Mouse (Mus musculus): ENCODE measurements around the gene Mrpl40. TPM values are rescaled to one million over a fixed set of nuclear protein-coding genes. Genes with fewer than 3 reads are reported as not detected.
"Not testable (repeated sequence)": the region's sequence is repeated elsewhere in the genome, so short reads cannot be mapped to it uniquely, and the experiment has no call there.

Mrpl40 gene
- polyA plus RNA-seq, 1 experiment from 2014 or later = 97.9 TPM

DNA sequence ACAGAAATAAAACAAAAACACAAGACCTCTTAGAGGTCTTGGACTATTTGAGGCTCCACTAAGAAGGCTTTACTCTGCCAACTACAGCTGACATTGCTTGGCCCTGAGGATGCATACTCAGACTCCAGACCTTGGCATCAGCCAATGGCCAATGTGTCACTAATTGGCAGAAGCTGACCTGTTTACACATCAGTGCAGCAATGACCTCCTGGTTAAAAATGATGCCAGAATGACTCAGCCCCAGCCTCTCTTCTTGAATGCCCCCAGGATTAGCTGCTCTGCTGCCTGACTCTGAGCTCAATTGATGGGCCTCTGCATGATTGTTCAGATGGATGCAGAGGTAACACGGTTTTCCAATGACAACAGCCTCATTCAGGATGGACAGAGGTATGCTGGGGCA is 16.5 kb downstream of the Mrpl40 start:
- H3K27ac ChIP-seq = no peak overlapping the region
- H3K9me3 ChIP-seq = no peaks in the 10 kb centered on the region
- no peak for ATAC-seq
- H3K4me2 ChIP-seq (replicated peaks) = no peak overlapping the region
- no peak overlapping the region for H3K9ac ChIP-seq
- 71% methylated on average over 1 of the region's 1 CpGs for WGBS
- no peaks in the 10 kb centered on the region for H3K4me1 ChIP-seq (replicated peaks)
- no peak overlapping the region for H3K4me3 ChIP-seq (replicated peaks)
- no peaks in the 10 kb centered on the region for H3K27me3 ChIP-seq (replicated peaks)
- no peaks in the 10 kb centered on the region for H3K36me3 ChIP-seq

DNA sequence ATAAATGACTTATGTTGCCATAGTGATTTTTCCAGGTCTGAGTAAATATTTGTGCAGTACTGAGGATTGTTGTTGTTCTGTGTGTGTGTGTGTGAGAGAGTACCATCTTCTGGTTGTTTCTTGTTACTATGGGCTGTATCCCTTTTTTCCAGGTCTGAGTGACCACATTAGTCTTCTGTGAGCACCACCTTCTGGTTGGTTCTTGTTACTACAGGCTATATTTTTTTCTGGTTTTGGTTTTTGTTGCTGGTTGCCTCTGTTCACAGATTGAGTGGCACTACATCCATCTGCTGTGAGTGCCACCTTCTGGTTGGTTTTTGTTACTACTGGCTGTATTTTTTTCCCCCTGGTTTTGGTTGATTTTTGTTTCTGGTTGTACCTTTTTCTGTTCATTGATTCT is 18.1 kb downstream of the Mrpl40 start:
- ATAC-seq = no peak
- Histone ChIP-seq H3K4me3 (replicated peaks) (no peak overlapping the region), H3K27ac (no peak overlapping the region), H3K4me1 (replicated peaks) (no peaks in the 10 kb centered on the region), H3K9ac (no peak overlapping the region), H3K4me2 (replicated peaks) (no peak overlapping the region), H3K27me3 (replicated peaks) (no peaks in the 10 kb centered on the region), H3K36me3 (no peaks in the 10 kb centered on the region), H3K9me3 (no peaks in the 10 kb centered on the region)

DNA sequence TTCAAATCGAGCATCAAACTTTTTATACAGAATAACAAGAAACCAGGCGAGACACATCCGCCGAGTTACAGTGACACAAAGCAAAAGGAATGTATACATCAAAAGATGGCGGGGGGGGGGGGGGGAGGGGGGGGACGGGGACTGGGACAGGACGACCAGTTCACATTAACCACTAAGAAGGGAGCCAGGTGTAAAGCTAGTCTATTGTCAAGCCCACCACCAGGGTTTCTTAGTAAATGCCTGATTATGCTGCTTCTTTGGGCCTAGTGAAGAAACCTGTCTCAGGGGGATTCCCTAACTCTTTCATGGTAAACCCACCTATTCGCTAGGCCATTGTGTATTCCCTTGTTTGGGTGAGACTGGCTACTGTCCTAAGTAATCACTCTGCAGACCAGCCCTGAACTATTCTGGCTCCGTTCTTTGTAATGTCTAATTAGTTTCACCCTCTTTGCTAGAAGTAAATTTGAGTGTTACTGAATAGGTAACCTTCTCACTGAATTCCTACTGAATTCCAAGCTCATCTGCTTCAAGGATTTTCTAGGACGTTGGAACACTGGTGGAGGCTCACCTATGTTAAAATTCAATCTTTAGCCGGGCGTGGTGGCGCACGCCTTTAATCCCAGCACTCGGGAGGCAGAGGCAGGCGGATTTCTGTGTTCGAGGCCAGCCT is 27.0 kb downstream of the Mrpl40 start:
- ATAC-seq; H3K27me3 ChIP-seq (replicated peaks); H3K9ac ChIP-seq; H3K4me3 ChIP-seq (replicated peaks); H3K36me3 ChIP-seq; H3K4me1 ChIP-seq (replicated peaks); H3K27ac ChIP-seq; H3K4me2 ChIP-seq (replicated peaks); H3K9me3 ChIP-seq: not testable (repeated sequence)
- WGBS = 87% methylated on average over 16 of the region's 17 CpGs

DNA sequence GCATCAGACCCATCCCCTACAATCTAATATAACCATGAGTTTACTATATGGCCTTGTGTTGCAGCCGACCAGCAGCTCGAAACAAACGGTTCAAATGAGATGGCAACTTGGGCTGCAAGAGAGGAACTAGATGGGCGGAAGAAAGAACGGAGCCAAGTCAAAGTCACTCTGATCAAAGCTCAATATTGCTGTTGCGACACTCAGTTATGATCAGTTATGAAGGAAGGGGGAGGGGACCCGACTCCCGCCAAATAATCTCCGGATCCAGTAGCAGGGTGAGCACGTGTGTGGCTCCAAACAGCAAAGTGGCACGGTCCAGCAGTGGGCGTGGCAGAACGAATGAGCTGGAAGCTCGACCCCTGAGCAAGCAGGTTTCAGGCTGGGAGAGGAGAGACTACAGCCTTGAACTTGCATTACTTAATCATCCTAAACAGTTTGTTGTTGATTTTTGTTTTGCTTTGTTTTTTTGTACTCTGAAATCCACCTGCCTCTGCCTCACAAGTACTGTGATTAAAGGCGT is 30.3 kb downstream of the Mrpl40 start:
- 87% methylated on average over 15 of the region's 15 CpGs for WGBS
- no peaks in the 10 kb centered on the region for H3K4me1 ChIP-seq (replicated peaks)
- H3K27ac ChIP-seq = no peak overlapping the region
- H3K4me3 ChIP-seq (replicated peaks) = no peak overlapping the region
- no peak overlapping the region for H3K9ac ChIP-seq
- no peak overlapping the region for H3K4me2 ChIP-seq (replicated peaks)
- ATAC-seq = no peak
- no peaks in the 10 kb centered on the region for H3K27me3 ChIP-seq (replicated peaks)
- no peaks in the 10 kb centered on the region for H3K36me3 ChIP-seq
- H3K9me3 ChIP-seq = no peaks in the 10 kb centered on the region

DNA sequence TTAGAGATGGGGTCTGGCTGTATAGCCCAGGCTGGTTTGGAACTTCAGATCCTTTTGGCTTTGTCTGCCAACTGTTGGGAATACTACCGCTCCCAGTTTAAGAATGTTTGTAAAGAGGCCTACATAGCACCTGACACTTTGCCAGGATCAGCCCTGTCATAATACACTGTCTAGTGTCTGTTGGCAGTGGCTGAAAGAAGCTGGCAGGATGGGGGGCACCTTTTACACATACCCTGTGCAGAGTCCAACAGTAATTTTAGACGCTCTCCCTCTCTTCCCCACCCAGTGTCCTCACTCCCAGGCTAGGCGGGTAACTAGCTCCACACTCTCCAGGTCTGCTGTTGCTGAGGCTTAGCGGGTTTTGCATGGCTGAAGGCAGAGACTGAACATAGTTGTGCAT is 38.3 kb downstream of the Mrpl40 start:
- Histone ChIP-seq H3K9ac (no peak overlapping the region), H3K9me3 (no peaks in the 10 kb centered on the region)
- WGBS = 92% methylated on average over 4 of the region's 4 CpGs

DNA sequence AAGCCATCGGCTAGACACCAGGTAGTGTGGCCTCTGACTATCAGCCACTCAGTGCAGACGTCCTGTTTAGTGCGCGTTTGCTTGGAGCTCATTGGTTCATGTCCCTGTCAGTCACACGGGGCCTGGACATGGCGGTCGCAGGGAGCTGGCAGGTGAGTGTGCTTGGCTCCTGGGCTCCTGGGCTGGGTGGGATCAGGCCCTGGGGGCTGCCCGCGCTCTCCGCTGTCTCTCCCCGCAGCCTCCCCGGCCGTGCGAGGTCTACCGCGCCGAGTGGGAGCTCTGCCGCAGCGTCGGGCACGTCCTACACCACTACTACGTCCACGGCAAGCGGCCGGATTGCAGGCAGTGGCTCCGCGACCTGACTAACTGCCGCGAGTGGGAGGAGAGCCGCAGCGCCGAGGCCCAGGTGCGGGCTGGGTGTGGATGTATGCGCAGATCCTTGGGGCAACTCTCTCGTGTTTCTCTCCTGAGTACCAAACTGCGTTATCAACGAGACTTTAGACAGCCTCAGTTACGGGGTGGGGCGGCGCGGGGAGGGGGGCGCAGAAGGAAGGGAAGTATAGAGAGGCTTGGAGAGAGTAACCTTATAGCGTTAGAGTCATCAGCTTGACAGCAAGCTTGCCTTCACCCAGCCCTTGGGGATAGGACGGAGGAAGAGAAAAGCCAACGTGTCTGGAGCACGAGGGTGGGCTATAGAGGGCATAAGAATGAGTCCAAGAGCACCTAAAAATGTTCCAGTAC is 40.0 kb downstream of the Mrpl40 start, which contains the start of the genes 2510002D24Rik and Gm28539:
2510002D24Rik (plus strand) TSS at position 111 of the 741 bp plus-strand sequence.
Gm28539 (plus strand) TSS at position 117 of the 741 bp plus-strand sequence.
- peak; percentile 99 for ATAC-seq
- 1% methylated on average over 46 of the region's 46 CpGs for WGBS
- Histone ChIP-seq H3K9me3 (no peaks in the 10 kb centered on the region), H3K9ac (peak within 1 kb of the TSS; percentile 91), H3K36me3 (peaks cover 7% of the 10 kb centered on the region; the same call in 1 of the 2 replicates), H3K27me3 (replicated peaks) (no peaks in the 10 kb centered on the region), H3K4me3 (replicated peaks) (peak within 1 kb of the TSS; percentile 92), H3K4me1 (replicated peaks) (no peaks in the 10 kb centered on the region), H3K4me2 (replicated peaks) (peak within 1 kb of the TSS; percentile 75), H3K27ac (peak within 1 kb of the TSS; percentile 79)

More for the DNA sequence above, 38.3 kb downstream of the Mrpl40 start:
- ATAC-seq = no peak
- Histone ChIP-seq H3K4me3 (replicated peaks) (no peak overlapping the region), H3K4me2 (replicated peaks) (no peak overlapping the region), H3K27me3 (replicated peaks) (no peaks in the 10 kb centered on the region), H3K36me3 (peaks cover 4% of the 10 kb centered on the region; the same call in 1 of the 2 replicates), H3K27ac (no peak overlapping the region), H3K4me1 (replicated peaks) (no peaks in the 10 kb centered on the region)

DNA sequence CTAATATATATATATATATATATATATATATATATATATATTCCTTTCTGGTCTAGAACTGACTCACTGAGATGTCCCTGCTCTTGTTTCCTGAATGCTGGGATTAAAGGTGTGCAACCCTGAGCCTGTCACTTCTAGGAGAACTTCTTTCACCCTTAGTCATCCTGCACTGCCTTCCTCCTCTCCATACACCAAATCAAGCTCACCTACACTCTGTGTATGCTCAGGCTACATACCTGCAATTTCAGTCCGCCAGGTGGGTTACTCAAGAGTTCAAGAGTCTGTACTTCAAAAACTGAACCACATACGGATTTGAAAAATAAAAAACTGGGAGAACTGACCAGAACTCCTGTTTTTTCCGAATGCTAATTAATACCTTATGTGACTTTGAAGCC is 40.6 kb downstream of the Mrpl40 start:
- H3K9ac ChIP-seq = no peak overlapping the region

DNA sequence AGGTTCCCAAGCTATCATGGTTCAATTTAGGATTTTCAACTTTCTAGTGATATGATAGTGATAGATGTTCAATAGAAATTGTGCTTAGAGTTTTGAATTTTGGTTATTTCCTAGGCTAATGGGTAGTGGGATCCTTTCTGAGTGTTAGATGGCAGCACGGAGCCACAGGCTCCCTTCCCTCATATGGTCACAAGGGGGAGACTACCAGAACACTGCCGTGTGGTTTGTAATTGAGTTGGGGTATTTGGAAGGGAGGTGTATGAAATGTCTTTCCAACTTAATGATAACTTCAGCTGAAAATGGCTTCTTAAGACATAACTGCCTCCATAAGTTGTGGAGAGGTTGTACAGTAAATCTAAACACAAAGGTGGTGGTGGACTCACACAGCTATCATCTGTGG is 43.2 kb downstream of the Mrpl40 start:
- Histone ChIP-seq H3K4me1 (replicated peaks) (no peaks in the 10 kb centered on the region), H3K4me2 (replicated peaks) (no peak overlapping the region), H3K9me3 (no peaks in the 10 kb centered on the region), H3K36me3 (peaks cover 18% of the 10 kb centered on the region), H3K4me3 (replicated peaks) (no peak overlapping the region), H3K27me3 (replicated peaks) (no peaks in the 10 kb centered on the region), H3K9ac (no peak overlapping the region), H3K27ac (no peak overlapping the region)
- no peak for ATAC-seq
- WGBS = 67% methylated on average over 2 of the region's 2 CpGs

More for the DNA sequence above, 40.6 kb downstream of the Mrpl40 start:
- H3K27ac ChIP-seq = peak overlapping the region; percentile 79; the same call in 1 of the 2 replicates
- H3K36me3 ChIP-seq = peaks cover 9% of the 10 kb centered on the region
- WGBS = 25% methylated on average over 3 of the region's 3 CpGs
- no peaks in the 10 kb centered on the region for H3K9me3 ChIP-seq
- H3K4me2 ChIP-seq (replicated peaks) = peak overlapping the region; percentile 75
- no peaks in the 10 kb centered on the region for H3K4me1 ChIP-seq (replicated peaks)
- peak overlapping the region; percentile 92 for H3K4me3 ChIP-seq (replicated peaks)
- peak; percentile 63 for ATAC-seq
- no peaks in the 10 kb centered on the region for H3K27me3 ChIP-seq (replicated peaks)

DNA sequence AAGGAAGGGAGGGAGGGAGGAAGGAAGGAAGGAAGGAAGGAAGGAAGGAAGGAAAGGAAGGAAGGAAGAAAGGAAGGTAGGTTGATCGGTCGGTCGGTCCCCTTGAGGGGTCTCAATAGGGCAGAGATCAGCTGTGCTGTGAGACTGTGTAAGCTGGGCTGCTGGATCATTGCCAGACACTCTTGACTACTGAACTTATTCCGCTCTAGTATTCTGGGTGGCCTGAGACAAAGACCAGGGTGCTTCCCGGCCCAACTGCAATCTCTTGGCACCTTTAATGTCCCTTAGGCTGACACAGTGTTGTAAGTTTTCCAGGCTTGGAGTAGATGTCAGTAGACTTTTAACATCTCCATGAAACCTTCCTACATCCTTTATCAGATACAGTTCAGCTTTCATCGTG is 47.6 kb downstream of the Mrpl40 start:
- H3K9me3 ChIP-seq = no peaks in the 10 kb centered on the region
- H3K27ac ChIP-seq = no peak overlapping the region
- H3K9ac ChIP-seq = no peak overlapping the region
- no peak for ATAC-seq
- H3K4me3 ChIP-seq (replicated peaks) = no peak overlapping the region
- no peaks in the 10 kb centered on the region for H3K27me3 ChIP-seq (replicated peaks)
- WGBS = 89% methylated on average over 6 of the region's 6 CpGs
- H3K4me2 ChIP-seq (replicated peaks) = no peak overlapping the region
- peaks cover 49% of the 10 kb centered on the region for H3K36me3 ChIP-seq
- no peaks in the 10 kb centered on the region for H3K4me1 ChIP-seq (replicated peaks)

DNA sequence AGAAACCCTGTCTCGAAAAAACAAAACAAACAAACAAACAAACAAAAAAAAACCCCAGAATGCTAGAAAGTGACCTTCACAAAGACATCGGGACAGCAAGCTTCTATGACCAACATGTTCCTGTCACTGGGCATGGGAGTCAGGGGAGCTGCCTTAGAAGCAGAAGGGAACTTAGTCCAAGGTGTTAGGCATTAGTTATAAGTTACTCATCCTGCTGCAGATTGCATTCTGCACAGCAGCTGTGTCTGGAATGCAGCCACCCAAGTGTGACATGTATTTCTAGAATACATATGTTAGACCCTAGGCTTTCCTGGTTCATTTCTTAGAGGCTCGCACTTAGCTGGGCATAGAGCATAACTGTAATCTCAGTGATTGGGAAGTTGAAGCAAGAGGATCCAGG is 48.0 kb downstream of the Mrpl40 start:
- no peak overlapping the region for H3K4me2 ChIP-seq (replicated peaks)
- no peaks in the 10 kb centered on the region for H3K27me3 ChIP-seq (replicated peaks)
- WGBS = 92% methylated on average over 3 of the region's 3 CpGs
- H3K4me1 ChIP-seq (replicated peaks) = no peaks in the 10 kb centered on the region
- no peak overlapping the region for H3K27ac ChIP-seq
- no peak for ATAC-seq
- no peaks in the 10 kb centered on the region for H3K9me3 ChIP-seq
- no peak overlapping the region for H3K9ac ChIP-seq
- no peak overlapping the region for H3K4me3 ChIP-seq (replicated peaks)
- peaks cover 46% of the 10 kb centered on the region for H3K36me3 ChIP-seq

DNA sequence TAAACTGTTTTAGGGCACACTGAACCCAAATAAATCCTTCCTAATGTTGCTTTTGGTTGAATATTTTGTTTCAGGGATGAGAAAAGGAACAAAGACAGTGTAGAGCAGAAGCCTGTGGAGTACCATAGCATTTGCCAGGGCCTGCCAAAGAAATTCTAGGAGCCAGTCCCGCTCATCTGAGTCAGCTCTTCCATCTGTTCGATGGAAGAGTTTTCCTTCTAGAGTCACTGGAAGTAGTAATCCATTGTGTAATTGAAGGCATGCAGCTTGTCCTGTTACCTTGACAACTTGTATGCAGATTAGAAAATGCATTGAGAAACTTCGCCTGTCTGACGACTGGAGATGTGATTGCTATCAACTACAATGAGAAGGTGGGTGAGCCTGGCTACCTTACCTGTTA is 53.7 kb downstream of the Mrpl40 start:
- WGBS = 81% methylated on average over 4 of the region's 4 CpGs
- no peak overlapping the region for H3K4me3 ChIP-seq (replicated peaks)
- no peak overlapping the region for H3K27ac ChIP-seq
- H3K4me2 ChIP-seq (replicated peaks) = no peak overlapping the region
- no peaks in the 10 kb centered on the region for H3K27me3 ChIP-seq (replicated peaks)
- no peak overlapping the region for H3K9ac ChIP-seq
- ATAC-seq = no peak
- H3K4me1 ChIP-seq (replicated peaks) = no peaks in the 10 kb centered on the region
- H3K36me3 ChIP-seq = peaks cover 63% of the 10 kb centered on the region
- no peaks in the 10 kb centered on the region for H3K9me3 ChIP-seq

DNA sequence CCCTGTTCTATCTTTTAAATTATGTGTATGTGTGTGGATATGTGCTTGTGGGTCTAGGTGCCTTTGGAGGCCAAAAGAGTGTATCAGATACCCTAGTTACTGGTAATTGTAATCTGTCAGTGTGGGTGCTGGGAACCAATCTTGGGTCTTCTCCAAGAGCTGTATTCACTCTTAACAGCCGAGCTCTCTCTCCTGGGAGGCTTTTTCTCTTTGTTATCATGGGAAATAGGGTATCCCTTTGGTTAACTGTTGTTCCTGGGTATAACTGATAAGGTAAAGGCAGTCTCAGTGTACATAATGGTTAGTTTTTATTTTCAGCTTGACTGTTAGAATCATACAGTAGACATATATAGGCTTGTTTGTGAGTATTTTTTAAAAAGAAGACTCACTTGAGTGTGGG is 54.3 kb downstream of the Mrpl40 start:
- no peaks in the 10 kb centered on the region for H3K4me1 ChIP-seq (replicated peaks)
- 93% methylated on average over 1 of the region's 1 CpGs for WGBS
- H3K27ac ChIP-seq = no peak overlapping the region
- no peak for ATAC-seq
- no peaks in the 10 kb centered on the region for H3K27me3 ChIP-seq (replicated peaks)
- H3K9me3 ChIP-seq = no peaks in the 10 kb centered on the region
- peaks cover 60% of the 10 kb centered on the region for H3K36me3 ChIP-seq
- H3K9ac ChIP-seq = no peak overlapping the region
- no peak overlapping the region for H3K4me3 ChIP-seq (replicated peaks)
- H3K4me2 ChIP-seq (replicated peaks) = no peak overlapping the region
